Mouse (Mus musculus) heart, postnatal 0 days (tissue): ENCODE data around the gene Pts. TPM values are rescaled to one million over a fixed set of nuclear protein-coding genes. Genes with fewer than 3 reads are reported as not detected.

Experiments
- ATAC-seq: fragments of 200-750 bp; cut with Nextera tagmentation; 2 replicates; pipeline ENCODE4 v1.8.0; 2017; ENCODE audit warnings: low read depth, moderate number of reproducible peaks, moderate library complexity; ENCODE audit not compliant: insufficient read depth
- DNase-seq: peaks from one replicate; pipeline ENCODE4 v3.0.0-alpha.2; 2016; ENCODE audit warnings: low spot score
- H3K27ac ChIP-seq: fragments of 300-500 bp; sonication (generic); 2 replicates; pipeline ENCODE4 v1.5.1; 2014; ENCODE audit warnings: low read depth, mild to moderate bottlenecking
- H3K27me3 ChIP-seq: fragments of 300-500 bp; sonication (generic); 2 replicates; pipeline ENCODE4 v1.6.1; 2014; ENCODE audit warnings: low read length, mixed read lengths; ENCODE audit not compliant: control insufficient read depth, insufficient read depth
- H3K36me3 ChIP-seq: fragments of 300-500 bp; sonication (generic); replicated peaks from 2 replicates; pipeline ENCODE4 v1.6.1; 2014; ENCODE audit warnings: low read length, mixed read lengths; ENCODE audit not compliant: control insufficient read depth, insufficient read depth
- H3K4me1 ChIP-seq: fragments of 300-500 bp; sonication (generic); 2 replicates; pipeline ENCODE4 v1.6.1; 2014; ENCODE audit warnings: antibody characterized with exemption; ENCODE audit not compliant: control insufficient read depth, insufficient read depth
- H3K4me2 ChIP-seq: fragments of 300-500 bp; sonication (generic); 2 replicates; pipeline ENCODE4 v1.6.1; 2014; ENCODE audit warnings: low read depth, mild to moderate bottlenecking, low read length, moderate library complexity
- H3K4me3 ChIP-seq: fragments of 300-500 bp; sonication (generic); 2 replicates; pipeline ENCODE4 v1.5.1; 2014; ENCODE audit warnings: low read depth, low read length
- H3K9ac ChIP-seq: fragments of 300-500 bp; sonication (generic); replicated peaks from 2 replicates; pipeline ENCODE4 v1.6.1; 2014; ENCODE audit warnings: low read depth, low read length, mixed read lengths
- H3K9me3 ChIP-seq: fragments of 300-500 bp; sonication (generic); replicated peaks from 2 replicates; pipeline ENCODE4 v1.6.1; 2016; ENCODE audit warnings: low read length; ENCODE audit not compliant: control insufficient read depth
- CTCF ChIP-seq: IDR thresholded peaks from 2 replicates; pipeline ENCODE4 v1.5.1; 2016; ENCODE audit warnings: antibody characterized with exemption, control low read depth, low read depth
- EP300 ChIP-seq: IDR thresholded peaks from 2 replicates; pipeline ENCODE4 v1.6.1; 2016; ENCODE audit warnings: antibody characterized with exemption, low read depth
- WGBS: fragments of 180-500 bp; shearing (Covaris S2); extraction: QIAGEN DNeasy Blood & Tissue Kit; methylation state at CpG from one replicate; pipeline ENCODE4 v1.1.7; 2014; 5-methylcytosine and 5-hydroxymethylcytosine counted together
- polyA plus RNA-seq: library from polyadenylated mRNA; unstranded; fragments of >200 nt; fragmentation: Nextera tagmentation; extraction: Ambion mirVana; gene quantifications from 2 replicates; pipeline ENCODE4 v1.2.1, GENCODE M21; 2015
- total RNA-seq: library from RNA; depleted of rRNA; stranded (reverse); fragments of >200 nt; gene quantifications from 2 replicates; pipeline ENCODE4 v1.2.3, GENCODE M21; 2014; ENCODE audit warnings: low replicate concordance

The Pts gene
- total and polyA plus RNA-seq, 2 experiments from 2014 or later: 29.7 to 93.1 TPM

GRCm38 (mm10) chr9:50565173-50565572 lies 36.6 kb upstream of the Pts start:
- no peak overlapping the region for H3K4me2 ChIP-seq
- TF ChIP-seq EP300: no peak
- no peak for TF ChIP-seq CTCF
- no peak overlapping the region for H3K4me3 ChIP-seq
- no peaks in the 10 kb centered on the region for H3K36me3 ChIP-seq
- 58% methylated on average over 7 of the region's 7 CpGs for WGBS
- no peaks in the 10 kb centered on the region for H3K4me1 ChIP-seq
- ATAC-seq (no peak), DNase-seq (no peak)
- H3K9me3 ChIP-seq: no peaks in the 10 kb centered on the region
- H3K27me3 ChIP-seq: no peaks in the 10 kb centered on the region
- H3K27ac ChIP-seq: no peak overlapping the region
- H3K9ac ChIP-seq: no peak overlapping the region

GRCm38 (mm10) chr9:50561918-50562360 lies 33.4 kb upstream of the Pts start:
- Histone ChIP-seq H3K27me3 (no peaks in the 10 kb centered on the region), H3K36me3 (no peaks in the 10 kb centered on the region), H3K27ac (no peak overlapping the region), H3K4me3 (no peak overlapping the region), H3K9ac (no peak overlapping the region), H3K9me3 (no peaks in the 10 kb centered on the region), H3K4me2 (no peak overlapping the region), H3K4me1 (no peaks in the 10 kb centered on the region)
- ATAC-seq (no peak), DNase-seq (no peak)
- WGBS: 69% methylated on average over 2 of the region's 2 CpGs
- TF ChIP-seq EP300: no peak
- TF ChIP-seq CTCF: no peak

GRCm38 (mm10) chr9:50561145-50561917 lies 32.8 kb upstream of the Pts start, which contains the start of gene Tex12:
Gene Tex12 (minus strand): TSS chr9:50561325.
- TF ChIP-seq EP300 (no peak), CTCF (no peak)
- Histone ChIP-seq H3K36me3 (no peaks in the 10 kb centered on the region), H3K27ac (no peak within 1 kb of the TSS), H3K4me2 (no peak within 1 kb of the TSS), H3K9ac (no peak within 1 kb of the TSS), H3K27me3 (no peaks in the 10 kb centered on the region), H3K9me3 (no peaks in the 10 kb centered on the region), H3K4me3 (no peak within 1 kb of the TSS), H3K4me1 (no peaks in the 10 kb centered on the region)
- DNase-seq: no peak
- 80% methylated on average over 38 of the region's 38 CpGs for WGBS
- ATAC-seq: no peak

GRCm38 (mm10) chr9:50555094-50555446 lies 26.5 kb upstream of the Pts start, which contains the start of gene Bco2:
Gene Bco2 (minus strand): TSS chr9:50555181.
- H3K27ac ChIP-seq: no peak within 1 kb of the TSS
- no peak for ATAC-seq
- H3K4me3 ChIP-seq: no peak within 1 kb of the TSS
- no peaks in the 10 kb centered on the region for H3K27me3 ChIP-seq
- 50% methylated on average over 2 of the region's 2 CpGs for WGBS
- H3K4me2 ChIP-seq: peak within 1 kb of the TSS; percentile 4; the same call in 1 of the 2 replicates
- no peak for DNase-seq
- no peaks in the 10 kb centered on the region for H3K9me3 ChIP-seq
- no peak for TF ChIP-seq EP300
- TF ChIP-seq CTCF: no peak
- H3K4me1 ChIP-seq: no peaks in the 10 kb centered on the region
- no peak within 1 kb of the TSS for H3K9ac ChIP-seq
- no peaks in the 10 kb centered on the region for H3K36me3 ChIP-seq

GRCm38 (mm10) chr9:50554241-50555093 lies 25.9 kb upstream of the Pts start, which contains the start of gene Il18:
Gene Il18 (plus strand): TSS chr9:50554827.
- TF ChIP-seq EP300: no peak
- TF ChIP-seq CTCF: no peak
- no peak for ATAC-seq
- 20% methylated on average over 12 of the region's 12 CpGs for WGBS

More at GRCm38 (mm10) chr9:50554241-50555093, 25.9 kb upstream of the Pts start, which contains the start of gene Il18:
- no peaks in the 10 kb centered on the region for H3K4me1 ChIP-seq
- no peaks in the 10 kb centered on the region for H3K36me3 ChIP-seq
- no peak within 1 kb of the TSS for H3K27ac ChIP-seq
- no peaks in the 10 kb centered on the region for H3K27me3 ChIP-seq
- no peak within 1 kb of the TSS for H3K9ac ChIP-seq
- H3K4me3 ChIP-seq: no peak within 1 kb of the TSS
- peak within 1 kb of the TSS; percentile 4; the same call in 1 of the 2 replicates for H3K4me2 ChIP-seq
- DNase-seq: no peak
- no peaks in the 10 kb centered on the region for H3K9me3 ChIP-seq
